In genomic region chr4:136069313-136069712, GRCm38 (mm10) we compare ENCODE assay signal across 12 mouse cellular contexts. TPM values are rescaled to one million over a fixed set of nuclear protein-coding genes. Genes with fewer than 3 reads are reported as not detected.
DNase-seq lines count a peak whose midpoint lies in the region; ATAC-seq and TF ChIP-seq lines count a peak whose summit lies in the region.
"Had no signal": no experiment of that assay in that cellular context is flagged by ENCODE, and none has a peak within 500 bp of the region (broad histone marks: within the 10 kb centered on the region; RNA-seq: fewer than 3 reads in every experiment).

No protein-coding gene starts in this region.

- TF ChIP-seq CTCF in liver, postnatal 0 days (IDR thresholded peaks at IDR 0.05; ENCODE audit: low read depth), result no peak

- peaks cover 15% of the 10 kb centered on the region; the same call in 1 of the 2 replicates for H3K27me3 ChIP-seq in midbrain, embryonic 10.5 days (ENCODE audit: low read depth, poor library complexity, severe bottlenecking)
- H3K27me3 ChIP-seq in midbrain, embryonic 14.5 days (ENCODE audit: control insufficient read depth, insufficient read depth, low read length), result no peaks in the 10 kb centered on the region
- peaks cover 12% of the 10 kb centered on the region for H3K27me3 ChIP-seq in liver, postnatal 0 days (ENCODE audit: insufficient read depth, low read length)
- H3K27me3 ChIP-seq: forebrain, embryonic 15.5 days; hindbrain, embryonic 15.5 days had no signal

- TF ChIP-seq EP300 in liver, postnatal 0 days (IDR thresholded peaks at IDR 0.05; ENCODE audit: low read depth), result peak; percentile 61

- peaks cover 29% of the 10 kb centered on the region for H3K4me1 ChIP-seq in midbrain, embryonic 10.5 days
- H3K4me1 ChIP-seq in midbrain, embryonic 14.5 days (ENCODE audit: control insufficient read depth, insufficient read depth, low read length), result 0 out of 2 replicates have a peak, but pooled peaks cover 4% of the 10 kb centered on the region
- H3K4me1 ChIP-seq in liver, postnatal 0 days (ENCODE audit: insufficient read depth), result peaks cover 10% of the 10 kb centered on the region

- WGBS in midbrain, embryonic 10.5 days, result 61% methylated on average over 4 of the region's 4 CpGs
- WGBS in midbrain, embryonic 14.5 days, result 66% methylated on average over 4 of the region's 4 CpGs
- WGBS in liver, postnatal 0 days (ENCODE audit: insufficient replicate concordance), result 47% methylated on average over 4 of the region's 4 CpGs

- no peak overlapping the region for H3K9ac ChIP-seq in midbrain, embryonic 14.5 days (replicated peaks; ENCODE audit: low read length)
- H3K9ac ChIP-seq in liver, postnatal 0 days (replicated peaks), result no peak overlapping the region
- H3K9ac ChIP-seq: forebrain, embryonic 15.5 days; hindbrain, embryonic 15.5 days had no signal

- no peak overlapping the region for H3K4me2 ChIP-seq in midbrain, embryonic 14.5 days (ENCODE audit: low read length)
- no peak overlapping the region for H3K4me2 ChIP-seq in liver, postnatal 0 days (ENCODE audit: low read depth, low read length)
- H3K4me2 ChIP-seq: forebrain, embryonic 15.5 days; hindbrain, embryonic 15.5 days had no signal

- no peak overlapping the region for H3K4me3 ChIP-seq in midbrain, embryonic 10.5 days
- no peak overlapping the region for H3K4me3 ChIP-seq in midbrain, embryonic 14.5 days (replicated peaks; ENCODE audit: low read depth, low read length)
- no peak overlapping the region for H3K4me3 ChIP-seq in liver, postnatal 0 days (ENCODE audit: low read depth, low read length)
- H3K4me3 ChIP-seq: forebrain, embryonic 15.5 days; hindbrain, embryonic 15.5 days; left cerebral cortex, adult 2 months; limb, embryonic 10.5 days had no signal

- H3K36me3 ChIP-seq in midbrain, embryonic 10.5 days, result no peaks in the 10 kb centered on the region
- H3K36me3 ChIP-seq in midbrain, embryonic 14.5 days (ENCODE audit: control insufficient read depth, insufficient read depth, low read length), result no peaks in the 10 kb centered on the region
- no peaks in the 10 kb centered on the region for H3K36me3 ChIP-seq in liver, postnatal 0 days (replicated peaks; ENCODE audit: insufficient read depth, low read length)
- H3K36me3 ChIP-seq: forebrain, embryonic 15.5 days; hindbrain, embryonic 15.5 days; limb, embryonic 10.5 days had no signal

- peak overlapping the region; percentile 80 for H3K27ac ChIP-seq in midbrain, embryonic 10.5 days (replicated peaks)
- no peak overlapping the region for H3K27ac ChIP-seq in midbrain, embryonic 14.5 days (replicated peaks; ENCODE audit: low read depth, low read length)
- H3K27ac ChIP-seq in liver, postnatal 0 days (ENCODE audit: low read depth), result no peak overlapping the region
- H3K27ac ChIP-seq: forebrain, embryonic 15.5 days; hindbrain, embryonic 15.5 days; left cerebral cortex, adult 2 months had no signal

- no peaks in the 10 kb centered on the region for H3K9me3 ChIP-seq in midbrain, embryonic 10.5 days (replicated peaks)
- H3K9me3 ChIP-seq in midbrain, embryonic 14.5 days (ENCODE audit: control insufficient read depth, low read length), result no peaks in the 10 kb centered on the region
- no peaks in the 10 kb centered on the region for H3K9me3 ChIP-seq in liver, postnatal 0 days (ENCODE audit: low read length)
- H3K9me3 ChIP-seq: forebrain, embryonic 15.5 days; hindbrain, embryonic 15.5 days; limb, embryonic 10.5 days had no signal

- no peak for ATAC-seq in midbrain, embryonic 14.5 days (ENCODE audit: low FRiP score, low TSS enrichment)
- peak; percentile 50 for ATAC-seq in erythroblast, adult 5-6 weeks (replicated peaks; ENCODE audit: low FRiP score, poor library complexity, severe bottlenecking)
- ATAC-seq in liver, postnatal 0 days, result peak; percentile 62

- no peak for DNase-seq in midbrain, embryonic 10.5 days (ENCODE audit: low spot score)
- no peak for DNase-seq in midbrain, embryonic 14.5 days
- DNase-seq in c-Kit-negative CD71-positive TER-119-positive erythroid progenitor cells, embryonic 14.5 days (ENCODE audit: low read depth, low spot score), result peak; percentile 15
- no peak for DNase-seq in liver, postnatal 0 days
- DNase-seq in T-cell, adult 2 months (ENCODE audit: low spot score), result no peak
- no peak for DNase-seq in heart, adult 18-20 months
- DNase-seq in thymus, postnatal 36 days, result no peak

RNA-seq across cellular contexts. Expression of gene Rpl11, which starts 16.1 kb away (rescaled TPM):
- 407 and 486 TPM in 2 replicates for polyA plus RNA-seq in midbrain, embryonic 10.5 days (2016; fragmentation: Nextera tagmentation; extraction: Ambion mirVana)
- 312 and 346 TPM in 2 replicates for polyA plus RNA-seq in midbrain, embryonic 14.5 days (2014; fragmentation: Nextera tagmentation; extraction: Ambion mirVana)
- 304 and 345 TPM in 2 replicates for total RNA-seq in erythroblast, adult 5-6 weeks (2015; ENCODE audit: low replicate concordance)
- total RNA-seq in erythroblast, adult 5-6 weeks (2017; ENCODE audit: low replicate concordance), result 128 and 153 TPM in 2 replicates
- polyA plus RNA-seq in liver, postnatal 0 days (2015; fragmentation: Nextera tagmentation; extraction: Ambion mirVana), result 251 and 260 TPM in 2 replicates
- 100 to 1,000 TPM; 285 to 315 TPM for total RNA-seq in heart, adult 18-20 months (2021)

RNA-seq across cellular contexts. Expression of gene Eloa, which starts 47.8 kb away (rescaled TPM):
- polyA plus RNA-seq in midbrain, embryonic 10.5 days (2016; fragmentation: Nextera tagmentation; extraction: Ambion mirVana), result 34.7 and 36.1 TPM in 2 replicates
- polyA plus RNA-seq in midbrain, embryonic 14.5 days (2014; fragmentation: Nextera tagmentation; extraction: Ambion mirVana), result 25.0 and 33.8 TPM in 2 replicates
- total RNA-seq in erythroblast, adult 5-6 weeks (2015; ENCODE audit: low replicate concordance), result 35.7 and 44.5 TPM in 2 replicates
- 40.0 and 53.8 TPM in 2 replicates for total RNA-seq in erythroblast, adult 5-6 weeks (2017; ENCODE audit: low replicate concordance)
- 15.9 and 16.7 TPM in 2 replicates for polyA plus RNA-seq in liver, postnatal 0 days (2015; fragmentation: Nextera tagmentation; extraction: Ambion mirVana)
- total RNA-seq in heart, adult 18-20 months (2021), result 10 to 100 TPM; 33.8 to 34.4 TPM
